Mouse (Mus musculus): ENCODE measurements around the gene Ubxn11. TPM values are rescaled to one million over a fixed set of nuclear protein-coding genes. Genes with fewer than 3 reads are reported as not detected.

Ubxn11 gene
- polyA plus RNA-seq, 1 experiment from 2014 or later, result 4.7 TPM

DNA sequence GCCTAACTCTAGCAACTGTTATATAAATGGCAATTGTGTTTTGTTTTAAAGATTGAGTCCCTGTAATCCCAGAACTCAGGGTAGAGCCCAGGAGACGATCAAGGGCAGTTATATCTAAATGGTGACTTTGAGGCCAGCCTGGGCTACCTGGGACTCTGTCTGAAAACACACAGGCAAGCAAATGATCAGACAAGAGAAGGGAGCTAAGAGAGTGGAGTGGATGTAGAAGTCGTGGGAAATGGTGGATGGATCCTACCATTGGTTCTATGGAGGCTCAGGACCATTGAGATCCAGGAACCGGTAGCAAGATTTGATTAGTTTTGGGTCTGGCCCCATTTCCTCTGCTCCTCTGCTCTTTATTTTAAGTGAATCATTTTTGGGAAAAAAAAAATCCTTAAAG is 6.2 kb upstream of the Ubxn11 start:
- no peak for ATAC-seq (ENCODE audit: insufficient read depth, low FRiP score, low TSS enrichment)
- 84% methylated on average over 3 of the region's 3 CpGs for WGBS
- Histone ChIP-seq H3K9ac (ENCODE audit: low read length) (no peak overlapping the region), H3K4me1 (ENCODE audit: control insufficient read depth, insufficient read depth, low read length) (no peaks in the 10 kb centered on the region), H3K27ac (ENCODE audit: low read depth, low read length) (no peak overlapping the region), H3K4me2 (ENCODE audit: low read depth) (no peak overlapping the region), H3K4me3 (ENCODE audit: low read depth, low read length) (no peak overlapping the region), H3K9me3 (ENCODE audit: control insufficient read depth, low read length) (no peaks in the 10 kb centered on the region), H3K27me3 (ENCODE audit: control insufficient read depth, insufficient read depth, low read length) (no peaks in the 10 kb centered on the region), H3K36me3 (ENCODE audit: control insufficient read depth, insufficient read depth, low read length) (no peaks in the 10 kb centered on the region)
- no peak for DNase-seq (ENCODE audit: low spot score)

DNA sequence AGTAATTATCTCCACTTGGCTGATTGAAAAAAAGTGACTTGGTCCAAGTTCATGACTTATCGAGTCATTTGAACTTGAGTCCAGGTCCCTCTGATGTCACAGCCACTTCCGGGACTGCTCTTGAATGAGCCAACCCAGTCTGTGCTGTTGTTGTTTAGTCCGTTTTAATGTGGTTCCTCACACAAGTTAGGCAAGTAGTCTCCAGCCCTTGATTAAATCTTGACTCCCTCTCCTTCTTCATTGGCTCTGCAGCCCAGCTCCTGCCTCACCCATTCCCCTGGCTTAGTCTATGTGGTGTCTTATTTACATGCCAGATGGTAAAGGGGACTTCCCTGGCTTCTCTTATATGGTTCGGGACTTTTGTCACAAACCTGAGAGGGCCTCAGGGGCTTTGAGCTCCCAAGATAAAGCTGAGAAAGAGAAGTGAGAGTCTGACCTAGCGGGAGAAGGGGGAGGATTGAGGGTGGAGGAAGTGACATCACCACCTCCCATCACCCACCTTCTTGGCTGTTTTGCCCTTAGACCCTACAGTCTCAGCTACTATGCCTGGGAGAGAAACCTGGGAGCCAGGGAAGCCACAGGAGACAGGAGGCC is 5.3 kb upstream of the Ubxn11 start:
- H3K36me3 ChIP-seq (ENCODE audit: control insufficient read depth, insufficient read depth, low read length), result no peaks in the 10 kb centered on the region
- no peak overlapping the region for H3K4me2 ChIP-seq (ENCODE audit: low read depth)
- H3K4me3 ChIP-seq (ENCODE audit: low read depth, low read length), result no peak overlapping the region
- no peak overlapping the region for H3K27ac ChIP-seq (ENCODE audit: low read depth, low read length)
- no peak overlapping the region for H3K9ac ChIP-seq (ENCODE audit: low read length)
- no peaks in the 10 kb centered on the region for H3K9me3 ChIP-seq (ENCODE audit: control insufficient read depth, low read length)
- WGBS, result 80% methylated on average over 5 of the region's 5 CpGs
- no peak for ATAC-seq (ENCODE audit: insufficient read depth, low FRiP score, low TSS enrichment)
- no peak for DNase-seq (ENCODE audit: low spot score)
- H3K4me1 ChIP-seq (ENCODE audit: control insufficient read depth, insufficient read depth, low read length), result no peaks in the 10 kb centered on the region
- H3K27me3 ChIP-seq (ENCODE audit: control insufficient read depth, insufficient read depth, low read length), result no peaks in the 10 kb centered on the region

DNA sequence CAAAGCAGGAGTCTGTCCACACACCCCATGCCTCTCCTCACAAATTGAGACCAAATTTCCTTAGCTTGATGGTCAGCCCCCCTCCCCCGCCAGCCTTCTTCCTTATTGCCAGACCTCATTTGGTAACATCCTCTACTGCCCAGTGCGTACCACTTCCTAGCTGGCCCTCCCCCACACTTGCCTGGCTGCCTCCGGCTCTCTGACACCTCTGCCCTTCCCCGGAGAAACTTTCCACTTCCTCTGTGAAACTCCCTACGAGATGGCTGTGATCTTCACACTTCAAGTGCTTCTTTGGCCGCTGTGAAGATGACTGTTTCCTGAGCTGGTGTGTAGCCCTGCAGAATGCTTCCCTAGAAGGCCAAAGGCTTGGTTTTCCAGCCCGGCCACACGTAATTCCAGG is 3.7 kb upstream of the Ubxn11 start:
- Histone ChIP-seq H3K4me2 (ENCODE audit: low read depth) (no peak overlapping the region), H3K9ac (ENCODE audit: low read length) (no peak overlapping the region), H3K36me3 (ENCODE audit: control insufficient read depth, insufficient read depth, low read length) (no peaks in the 10 kb centered on the region), H3K27me3 (ENCODE audit: control insufficient read depth, insufficient read depth, low read length) (no peaks in the 10 kb centered on the region), H3K4me3 (ENCODE audit: low read depth, low read length) (no peak overlapping the region), H3K9me3 (ENCODE audit: control insufficient read depth, low read length) (no peaks in the 10 kb centered on the region), H3K27ac (ENCODE audit: low read depth, low read length) (no peak overlapping the region), H3K4me1 (ENCODE audit: control insufficient read depth, insufficient read depth, low read length) (no peaks in the 10 kb centered on the region)
- 61% methylated on average over 8 of the region's 8 CpGs for WGBS
- no peak for DNase-seq (ENCODE audit: low spot score)
- no peak for ATAC-seq (ENCODE audit: insufficient read depth, low FRiP score, low TSS enrichment)

GRCm38 (mm10) chr4:134100245-134100644 is 2.1 kb upstream of the Ubxn11 start:
- no peak overlapping the region for H3K27ac ChIP-seq (ENCODE audit: low read depth, low read length)
- H3K4me1 ChIP-seq (ENCODE audit: control insufficient read depth, insufficient read depth, low read length), result no peaks in the 10 kb centered on the region
- H3K27me3 ChIP-seq (ENCODE audit: control insufficient read depth, insufficient read depth, low read length), result no peaks in the 10 kb centered on the region
- no peaks in the 10 kb centered on the region for H3K9me3 ChIP-seq (ENCODE audit: control insufficient read depth, low read length)
- no peak overlapping the region for H3K4me2 ChIP-seq (ENCODE audit: low read depth)
- H3K9ac ChIP-seq (ENCODE audit: low read length), result no peak overlapping the region
- H3K4me3 ChIP-seq (ENCODE audit: low read depth, low read length), result no peak overlapping the region
- WGBS, result 67% methylated on average over 4 of the region's 4 CpGs
- H3K36me3 ChIP-seq (ENCODE audit: control insufficient read depth, insufficient read depth, low read length), result no peaks in the 10 kb centered on the region
- no peak for DNase-seq (ENCODE audit: low spot score)
- no peak for ATAC-seq (ENCODE audit: insufficient read depth, low FRiP score, low TSS enrichment)

GRCm38 (mm10) chr4:134102742-134103119 is 361 bp downstream of the Ubxn11 start:
- WGBS, result 6% methylated on average over 21 of the region's 21 CpGs
- no peak overlapping the region for H3K27ac ChIP-seq (ENCODE audit: low read depth, low read length)
- ATAC-seq (ENCODE audit: insufficient read depth, low FRiP score, low TSS enrichment), result peak; percentile 50; the same call in 1 of the 2 replicates

GRCm38 (mm10) chr4:134106105-134106504 is 3.7 kb downstream of the Ubxn11 start:
- no peaks in the 10 kb centered on the region for H3K36me3 ChIP-seq (ENCODE audit: control insufficient read depth, insufficient read depth, low read length)
- H3K9ac ChIP-seq (ENCODE audit: low read length), result no peak overlapping the region
- 76% methylated on average over 7 of the region's 7 CpGs for WGBS
- no peak for ATAC-seq (ENCODE audit: insufficient read depth, low FRiP score, low TSS enrichment)
- H3K27ac ChIP-seq (ENCODE audit: low read depth, low read length), result no peak overlapping the region
- H3K4me2 ChIP-seq (ENCODE audit: low read depth), result no peak overlapping the region
- no peaks in the 10 kb centered on the region for H3K9me3 ChIP-seq (ENCODE audit: control insufficient read depth, low read length)
- no peak overlapping the region for H3K4me3 ChIP-seq (ENCODE audit: low read depth, low read length)
- DNase-seq (ENCODE audit: low spot score), result no peak
- no peaks in the 10 kb centered on the region for H3K27me3 ChIP-seq (ENCODE audit: control insufficient read depth, insufficient read depth, low read length)
- H3K4me1 ChIP-seq (ENCODE audit: control insufficient read depth, insufficient read depth, low read length), result no peaks in the 10 kb centered on the region

More at GRCm38 (mm10) chr4:134102742-134103119, 361 bp downstream of the Ubxn11 start:
- DNase-seq (ENCODE audit: low spot score), result no peak
- H3K36me3 ChIP-seq (ENCODE audit: control insufficient read depth, insufficient read depth, low read length), result no peaks in the 10 kb centered on the region
- peak overlapping the region; percentile 49 for H3K4me3 ChIP-seq (ENCODE audit: low read depth, low read length)
- H3K4me1 ChIP-seq (ENCODE audit: control insufficient read depth, insufficient read depth, low read length), result no peaks in the 10 kb centered on the region
- H3K27me3 ChIP-seq (ENCODE audit: control insufficient read depth, insufficient read depth, low read length), result no peaks in the 10 kb centered on the region
- H3K9ac ChIP-seq (ENCODE audit: low read length), result peak overlapping the region; percentile 44
- H3K9me3 ChIP-seq (ENCODE audit: control insufficient read depth, low read length), result no peaks in the 10 kb centered on the region
- peak overlapping the region; percentile 57 for H3K4me2 ChIP-seq (ENCODE audit: low read depth)

DNA sequence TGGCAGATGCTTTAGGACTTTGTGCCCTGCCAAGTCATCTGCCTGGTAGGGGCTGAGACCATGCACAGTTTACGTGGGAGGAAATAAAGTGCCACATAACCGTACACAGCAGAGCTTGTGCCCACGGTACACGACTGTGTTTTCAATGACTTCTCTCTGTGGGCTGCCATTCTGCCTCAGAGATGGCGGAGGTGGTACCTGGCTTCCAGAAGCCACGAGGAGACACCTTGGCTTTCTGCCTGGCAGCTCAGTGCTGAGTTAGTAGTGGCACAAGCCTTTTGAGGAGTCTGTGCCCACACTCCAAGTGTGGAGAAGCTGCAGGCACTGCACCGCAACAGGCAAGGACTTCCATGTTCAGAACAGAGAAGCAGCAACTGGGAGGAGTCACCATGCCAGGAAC is 5.4 kb downstream of the Ubxn11 start:
- H3K4me2 ChIP-seq (ENCODE audit: low read depth), result no peak overlapping the region
- ATAC-seq (ENCODE audit: insufficient read depth, low FRiP score, low TSS enrichment) (no peak), DNase-seq (ENCODE audit: low spot score) (no peak)
- 87% methylated on average over 7 of the region's 7 CpGs for WGBS
- H3K27me3 ChIP-seq (ENCODE audit: control insufficient read depth, insufficient read depth, low read length), result no peaks in the 10 kb centered on the region
- H3K9ac ChIP-seq (ENCODE audit: low read length), result no peak overlapping the region
- no peak overlapping the region for H3K27ac ChIP-seq (ENCODE audit: low read depth, low read length)
- H3K36me3 ChIP-seq (ENCODE audit: control insufficient read depth, insufficient read depth, low read length), result no peaks in the 10 kb centered on the region
- no peak overlapping the region for H3K4me3 ChIP-seq (ENCODE audit: low read depth, low read length)
- no peaks in the 10 kb centered on the region for H3K9me3 ChIP-seq (ENCODE audit: control insufficient read depth, low read length)
- H3K4me1 ChIP-seq (ENCODE audit: control insufficient read depth, insufficient read depth, low read length), result no peaks in the 10 kb centered on the region

DNA sequence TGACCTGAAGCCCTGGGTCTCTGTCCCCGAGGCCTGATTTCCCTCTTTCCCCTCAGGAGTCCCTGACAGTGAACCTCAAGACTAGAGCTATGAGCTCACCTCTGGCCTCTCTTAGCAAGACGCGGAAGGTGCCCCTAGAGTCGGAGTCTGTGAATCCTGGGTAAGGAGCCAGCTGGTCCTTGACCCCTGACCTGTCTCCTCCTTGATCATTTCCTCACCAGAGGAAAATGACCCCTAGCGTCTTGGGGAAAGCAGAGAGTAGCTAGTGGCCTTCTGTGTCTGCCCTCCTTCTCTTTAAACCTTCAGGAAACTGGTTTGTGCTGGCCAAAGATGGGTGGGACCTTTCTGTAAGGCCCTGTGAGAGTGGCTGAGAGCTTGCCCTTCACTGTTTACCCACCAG is 5.8 kb downstream of the Ubxn11 start:
- H3K27ac ChIP-seq (ENCODE audit: low read depth, low read length), result no peak overlapping the region
- no peak for ATAC-seq (ENCODE audit: insufficient read depth, low FRiP score, low TSS enrichment)

GRCm38 (mm10) chr4:134110653-134111052 is 8.3 kb downstream of the Ubxn11 start:
- ATAC-seq (ENCODE audit: insufficient read depth, low FRiP score, low TSS enrichment) (no peak), DNase-seq (ENCODE audit: low spot score) (no peak)
- Histone ChIP-seq H3K4me3 (ENCODE audit: low read depth, low read length) (no peak overlapping the region), H3K4me1 (ENCODE audit: control insufficient read depth, insufficient read depth, low read length) (no peaks in the 10 kb centered on the region), H3K27me3 (ENCODE audit: control insufficient read depth, insufficient read depth, low read length) (no peaks in the 10 kb centered on the region), H3K4me2 (ENCODE audit: low read depth) (no peak overlapping the region), H3K9ac (ENCODE audit: low read length) (no peak overlapping the region), H3K9me3 (ENCODE audit: control insufficient read depth, low read length) (no peaks in the 10 kb centered on the region), H3K27ac (ENCODE audit: low read depth, low read length) (no peak overlapping the region), H3K36me3 (ENCODE audit: control insufficient read depth, insufficient read depth, low read length) (no peaks in the 10 kb centered on the region)
- 46% methylated on average over 3 of the region's 3 CpGs for WGBS

More for the DNA sequence above, 5.8 kb downstream of the Ubxn11 start:
- DNase-seq (ENCODE audit: low spot score), result no peak
- H3K36me3 ChIP-seq (ENCODE audit: control insufficient read depth, insufficient read depth, low read length), result no peaks in the 10 kb centered on the region
- no peak overlapping the region for H3K9ac ChIP-seq (ENCODE audit: low read length)
- no peaks in the 10 kb centered on the region for H3K4me1 ChIP-seq (ENCODE audit: control insufficient read depth, insufficient read depth, low read length)
- no peak overlapping the region for H3K4me2 ChIP-seq (ENCODE audit: low read depth)
- WGBS, result 51% methylated on average over 5 of the region's 5 CpGs
- no peaks in the 10 kb centered on the region for H3K9me3 ChIP-seq (ENCODE audit: control insufficient read depth, low read length)
- H3K27me3 ChIP-seq (ENCODE audit: control insufficient read depth, insufficient read depth, low read length), result no peaks in the 10 kb centered on the region
- no peak overlapping the region for H3K4me3 ChIP-seq (ENCODE audit: low read depth, low read length)

All from neural tube, embryonic 11.5 days (tissue).